Mouse (Mus musculus) limb, embryonic 11.5 days (tissue): ENCODE results near the gene Zdhhc22. TPM values are rescaled to one million over a fixed set of nuclear protein-coding genes. Genes with fewer than 3 reads are reported as not detected.

ENCODE experiments used
- ATAC-seq: fragments of 200-750 bp; cut with Nextera tagmentation; 2 replicates; pipeline ENCODE4 v1.8.0; 2017; ENCODE audit warnings: low read depth; ENCODE audit not compliant: insufficient number of reproducible peaks, low FRiP score, low TSS enrichment
- DNase-seq: peaks from one replicate; pipeline ENCODE4 v3.0.0-alpha.2; 2015; ENCODE audit warnings: low spot score
- H3K27ac ChIP-seq: fragments of 300-500 bp; sonication (generic); replicated peaks from 2 replicates; pipeline ENCODE4 v1.5.1; 2014; ENCODE audit warnings: low read depth, mild to moderate bottlenecking, low read length
- H3K27me3 ChIP-seq: fragments of 300-500 bp; sonication (generic); 2 replicates; pipeline ENCODE4 v1.6.1; 2014; ENCODE audit warnings: mild to moderate bottlenecking, low read length, mixed read lengths; ENCODE audit not compliant: control insufficient read depth, insufficient read depth
- H3K36me3 ChIP-seq: fragments of 300-500 bp; sonication (generic); 2 replicates; pipeline ENCODE4 v1.6.1; 2014; ENCODE audit warnings: mild to moderate bottlenecking, low read length, moderate library complexity, mixed read lengths; ENCODE audit not compliant: control insufficient read depth, insufficient read depth
- H3K4me1 ChIP-seq: fragments of 300-500 bp; sonication (generic); 2 replicates; pipeline ENCODE4 v1.6.1; 2014; ENCODE audit warnings: low read length, mixed read lengths; ENCODE audit not compliant: control insufficient read depth, insufficient read depth
- H3K4me2 ChIP-seq: fragments of 300-500 bp; sonication (generic); 2 replicates; pipeline ENCODE4 v1.6.1; 2014; ENCODE audit warnings: low read depth, mild to moderate bottlenecking, moderate library complexity; ENCODE audit not compliant: severe bottlenecking
- H3K4me3 ChIP-seq: fragments of 300-500 bp; sonication (generic); 2 replicates; pipeline ENCODE4 v1.5.1; 2014; ENCODE audit warnings: low read depth, low read length
- H3K9ac ChIP-seq: fragments of 300-500 bp; sonication (generic); 2 replicates; pipeline ENCODE4 v1.6.1; 2014; ENCODE audit warnings: mild to moderate bottlenecking, low read length
- H3K9me3 ChIP-seq: fragments of 300-500 bp; sonication (generic); 2 replicates; pipeline ENCODE4 v1.6.1; 2016; ENCODE audit warnings: low read length; ENCODE audit not compliant: control insufficient read depth
- WGBS: fragments of 180-500 bp; shearing (Covaris S2); extraction: QIAGEN DNeasy Blood & Tissue Kit; methylation state at CpG from one replicate; pipeline ENCODE4 v1.1.7; 2014; 5-methylcytosine and 5-hydroxymethylcytosine counted together
- polyA plus RNA-seq: library from polyadenylated mRNA; unstranded; fragments of >200 nt; fragmentation: Nextera tagmentation; extraction: Ambion mirVana; gene quantifications from 2 replicates; pipeline ENCODE4 v1.2.1, GENCODE M21; 2014

Zdhhc22 gene
- polyA plus RNA-seq, 1 experiment from 2014 or later, result 0.05 TPM

DNA sequence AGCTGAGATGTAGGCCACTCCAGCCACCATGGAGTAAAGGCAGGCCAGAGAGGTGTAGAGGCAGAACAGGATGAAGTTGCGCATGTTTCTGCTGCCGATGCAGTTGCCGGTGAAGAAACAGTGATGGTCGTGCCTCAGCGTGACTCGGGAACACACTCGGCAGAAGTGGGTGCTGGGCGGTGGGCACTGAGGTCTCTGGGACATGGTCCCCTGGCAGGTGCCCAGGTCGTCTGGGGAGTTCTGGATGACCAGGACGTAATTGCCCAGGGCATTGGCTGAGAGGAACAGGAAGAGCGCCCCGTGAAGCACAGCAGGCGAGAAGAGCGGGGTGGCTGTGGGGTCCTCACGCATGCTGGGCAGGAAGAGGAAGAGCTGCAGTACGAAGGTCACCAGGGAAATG, 2.0 kb downstream of the Zdhhc22 start:
- Histone ChIP-seq H3K36me3 (no peaks in the 10 kb centered on the region), H3K27me3 (peaks cover 61% of the 10 kb centered on the region), H3K27ac (no peak overlapping the region), H3K4me1 (no peaks in the 10 kb centered on the region), H3K4me2 (no peak overlapping the region), H3K4me3 (no peak overlapping the region), H3K9me3 (no peaks in the 10 kb centered on the region), H3K9ac (no peak overlapping the region)
- no peak for DNase-seq
- WGBS, result 40% methylated on average over 16 of the region's 16 CpGs
- no peak for ATAC-seq

DNA sequence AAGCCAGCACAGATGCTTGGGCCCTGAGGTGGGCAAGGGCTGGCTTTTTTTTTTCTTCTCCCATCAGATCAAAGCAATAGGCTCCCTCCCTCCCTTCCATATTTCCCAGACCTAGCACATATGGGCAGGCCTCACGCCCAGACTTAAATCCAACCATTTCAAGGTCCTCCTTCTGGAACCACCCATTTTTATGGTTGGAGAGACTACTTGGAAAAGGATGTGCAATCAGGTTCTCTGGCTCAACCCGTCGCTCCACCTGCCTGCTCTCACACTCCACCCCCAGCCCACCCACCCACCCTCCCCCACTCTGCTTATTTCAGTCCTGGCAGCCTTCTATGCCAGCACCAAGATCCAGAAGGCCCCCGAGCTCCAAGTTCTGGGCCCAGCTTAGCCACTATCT, 3.7 kb downstream of the Zdhhc22 start:
- no peaks in the 10 kb centered on the region for H3K4me1 ChIP-seq
- DNase-seq (no peak), ATAC-seq (no peak)
- WGBS, result 79% methylated on average over 4 of the region's 4 CpGs
- H3K27me3 ChIP-seq, result peaks cover 60% of the 10 kb centered on the region
- no peak overlapping the region for H3K4me2 ChIP-seq
- H3K9ac ChIP-seq, result no peak overlapping the region
- no peak overlapping the region for H3K4me3 ChIP-seq
- H3K27ac ChIP-seq, result no peak overlapping the region
- no peaks in the 10 kb centered on the region for H3K9me3 ChIP-seq
- H3K36me3 ChIP-seq, result no peaks in the 10 kb centered on the region

DNA sequence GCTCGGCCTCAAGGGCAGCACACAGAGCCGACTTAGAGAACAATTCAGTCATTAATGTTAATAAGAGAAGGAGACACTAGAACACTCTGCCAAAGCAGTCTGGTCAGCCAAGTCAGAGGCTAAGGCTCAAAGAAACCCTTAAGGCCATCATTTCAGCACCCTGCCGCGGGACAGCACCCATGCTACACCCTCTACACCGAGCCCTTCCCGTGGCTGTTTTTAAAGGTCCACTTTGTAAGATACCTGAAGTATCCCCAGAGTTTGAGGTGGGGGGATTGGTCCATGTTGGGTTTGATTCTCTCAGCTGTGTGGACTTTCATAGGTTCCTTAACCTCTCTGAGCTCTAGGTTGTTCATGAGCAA, 6.1 kb downstream of the Zdhhc22 start:
- no peak for ATAC-seq
- H3K9me3 ChIP-seq, result no peaks in the 10 kb centered on the region
- no peak overlapping the region for H3K4me3 ChIP-seq

DNA sequence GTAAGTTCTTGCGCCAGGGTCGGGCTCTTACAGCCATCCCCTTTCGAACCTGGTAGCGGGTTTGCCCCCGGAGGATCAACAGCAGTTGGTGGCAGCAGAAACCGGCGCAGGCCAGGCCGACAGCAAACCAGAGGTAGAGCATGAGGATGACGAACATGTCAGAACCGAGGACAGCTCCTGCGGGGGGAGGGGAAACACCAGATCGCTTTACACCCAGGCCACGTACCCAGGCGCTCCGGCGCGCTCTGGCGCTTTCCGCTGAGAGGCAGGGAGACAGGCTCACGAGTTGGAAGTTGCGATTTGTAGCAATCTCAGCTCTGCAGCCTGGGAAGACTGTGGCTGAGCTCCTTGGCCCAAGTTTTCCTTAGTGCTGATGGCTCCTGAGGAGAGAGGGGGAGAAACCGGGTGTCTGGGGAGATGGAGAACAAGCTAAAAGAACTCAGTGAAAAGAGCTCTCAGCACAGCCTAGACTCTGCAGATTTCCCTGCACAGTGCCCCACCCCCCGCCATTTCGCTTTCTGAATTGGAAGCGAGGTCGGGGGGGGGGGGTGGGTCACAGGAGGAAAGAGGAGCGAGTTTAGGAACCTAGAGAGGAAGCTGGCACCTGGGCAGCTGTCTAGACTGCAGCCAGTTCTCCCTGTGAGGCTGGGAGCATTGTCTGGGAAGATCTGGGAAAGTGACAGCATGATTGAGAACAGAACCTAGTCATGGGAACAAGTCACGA, 6.6 kb downstream of the Zdhhc22 start:
- H3K4me1 ChIP-seq, result no peaks in the 10 kb centered on the region
- H3K9ac ChIP-seq, result no peak overlapping the region
- 3% methylated on average over 28 of the region's 28 CpGs for WGBS
- H3K4me2 ChIP-seq, result peak overlapping the region; percentile 4; the same call in 1 of the 2 replicates
- H3K4me3 ChIP-seq, result no peak overlapping the region
- no peaks in the 10 kb centered on the region for H3K9me3 ChIP-seq
- no peaks in the 10 kb centered on the region for H3K36me3 ChIP-seq
- peak; percentile 89 for DNase-seq
- ATAC-seq, result peak; percentile 63; the same call in 1 of the 2 replicates
- no peak overlapping the region for H3K27ac ChIP-seq
- peaks cover 30% of the 10 kb centered on the region for H3K27me3 ChIP-seq

More for the DNA sequence above, 6.1 kb downstream of the Zdhhc22 start:
- no peak overlapping the region for H3K27ac ChIP-seq
- H3K9ac ChIP-seq, result no peak overlapping the region
- peak; percentile 80 for DNase-seq
- no peaks in the 10 kb centered on the region for H3K4me1 ChIP-seq
- peaks cover 36% of the 10 kb centered on the region for H3K27me3 ChIP-seq
- H3K36me3 ChIP-seq, result no peaks in the 10 kb centered on the region
- no peak overlapping the region for H3K4me2 ChIP-seq
- 8% methylated on average over 6 of the region's 6 CpGs for WGBS

DNA sequence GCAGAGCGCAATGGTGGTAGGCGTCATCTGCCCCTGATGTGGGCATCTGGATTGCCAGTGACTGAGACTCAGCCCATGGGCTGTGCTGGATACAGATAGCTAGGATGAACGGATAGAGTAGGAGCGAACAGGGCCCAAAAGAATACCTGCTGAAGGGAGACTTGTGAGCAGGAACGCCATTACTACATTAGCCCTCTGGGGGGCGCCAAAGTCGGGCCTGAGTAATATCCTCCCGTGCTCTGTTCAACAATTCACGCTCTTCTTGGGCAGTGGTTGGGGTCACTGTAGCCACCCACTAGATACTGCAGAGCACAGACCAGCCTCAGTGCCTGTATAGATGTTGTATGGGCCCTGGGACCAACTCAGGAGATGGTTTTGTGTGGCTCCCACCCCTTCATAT, 9.1 kb downstream of the Zdhhc22 start:
- Histone ChIP-seq H3K27me3 (peaks cover 20% of the 10 kb centered on the region), H3K4me1 (no peaks in the 10 kb centered on the region), H3K4me2 (no peak overlapping the region)

DNA sequence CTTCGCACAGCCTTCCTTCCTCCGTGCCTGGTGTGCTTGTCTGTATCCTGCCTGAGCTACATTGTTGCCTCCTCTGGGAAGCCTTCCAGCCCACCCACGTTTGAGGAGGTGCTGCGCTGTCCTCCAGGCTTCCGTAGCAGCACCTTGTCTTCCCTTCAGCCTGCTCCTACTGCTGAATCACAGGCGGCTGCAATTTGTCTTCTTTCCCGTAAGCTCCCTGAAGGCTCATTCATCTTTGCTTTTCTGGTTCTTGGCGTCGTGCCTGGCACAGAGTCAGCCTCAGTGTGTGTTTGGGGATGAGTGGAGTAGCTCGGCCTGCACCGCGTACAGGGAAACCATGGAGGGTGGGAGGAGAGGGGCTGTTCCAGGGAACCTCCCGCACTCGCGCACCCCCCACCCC, 12.4 kb downstream of the Zdhhc22 start:
- Histone ChIP-seq H3K4me2 (no peak overlapping the region), H3K4me1 (peaks cover 5% of the 10 kb centered on the region; the same call in 1 of the 2 replicates), H3K36me3 (no peaks in the 10 kb centered on the region), H3K9me3 (no peaks in the 10 kb centered on the region), H3K27ac (no peak overlapping the region), H3K4me3 (no peak overlapping the region), H3K9ac (no peak overlapping the region), H3K27me3 (peaks cover 7% of the 10 kb centered on the region; the same call in 1 of the 2 replicates)
- no peak for DNase-seq
- 19% methylated on average over 15 of the region's 15 CpGs for WGBS
- no peak for ATAC-seq

More for the DNA sequence above, 9.1 kb downstream of the Zdhhc22 start:
- Histone ChIP-seq H3K9ac (no peak overlapping the region), H3K27ac (no peak overlapping the region), H3K36me3 (no peaks in the 10 kb centered on the region), H3K9me3 (no peaks in the 10 kb centered on the region), H3K4me3 (no peak overlapping the region)
- no peak for ATAC-seq
- no peak for DNase-seq
- 22% methylated on average over 9 of the region's 9 CpGs for WGBS

DNA sequence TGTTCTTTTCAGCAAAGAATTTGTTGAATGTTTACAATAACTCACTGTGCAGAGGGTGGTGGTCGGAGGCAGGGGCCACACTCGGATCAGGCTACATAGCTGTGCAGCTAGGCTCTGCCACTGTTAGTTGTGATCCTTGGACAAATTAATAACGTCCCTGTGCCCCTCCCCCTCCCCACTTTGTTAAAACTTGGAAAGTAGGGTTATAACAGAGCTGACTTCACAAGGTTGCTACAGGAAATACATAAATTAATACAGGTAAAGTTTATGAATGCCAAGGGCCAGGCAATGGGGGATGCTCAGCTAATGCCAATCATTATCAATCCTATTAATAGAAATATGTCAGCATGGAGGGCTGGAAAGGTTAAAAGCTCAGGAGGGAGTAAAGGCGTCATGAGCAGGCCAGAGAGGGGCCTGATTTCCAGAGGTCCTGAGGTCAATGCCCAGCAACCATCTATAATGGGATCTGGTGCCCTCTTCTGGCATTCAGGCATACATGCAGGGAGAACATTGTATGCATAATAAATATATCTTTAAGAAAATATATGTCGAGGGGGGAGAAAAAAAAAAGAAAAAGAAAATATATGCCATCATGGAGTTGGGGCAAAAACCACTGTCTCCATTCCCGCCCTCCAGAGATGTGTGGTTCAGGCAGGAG, 13.6 kb downstream of the Zdhhc22 start:
- Histone ChIP-seq H3K4me1 (peaks cover 5% of the 10 kb centered on the region; the same call in 1 of the 2 replicates), H3K4me3 (no peak overlapping the region), H3K9me3 (no peaks in the 10 kb centered on the region), H3K36me3 (no peaks in the 10 kb centered on the region), H3K27me3 (0 out of 2 replicates have a peak, but pooled peaks cover 6% of the 10 kb centered on the region), H3K27ac (no peak overlapping the region), H3K4me2 (no peak overlapping the region), H3K9ac (no peak overlapping the region)
- DNase-seq (no peak), ATAC-seq (no peak)
- whole genome bisulfite sequencing, result 62% methylated on average over 6 of the region's 6 CpGs

DNA sequence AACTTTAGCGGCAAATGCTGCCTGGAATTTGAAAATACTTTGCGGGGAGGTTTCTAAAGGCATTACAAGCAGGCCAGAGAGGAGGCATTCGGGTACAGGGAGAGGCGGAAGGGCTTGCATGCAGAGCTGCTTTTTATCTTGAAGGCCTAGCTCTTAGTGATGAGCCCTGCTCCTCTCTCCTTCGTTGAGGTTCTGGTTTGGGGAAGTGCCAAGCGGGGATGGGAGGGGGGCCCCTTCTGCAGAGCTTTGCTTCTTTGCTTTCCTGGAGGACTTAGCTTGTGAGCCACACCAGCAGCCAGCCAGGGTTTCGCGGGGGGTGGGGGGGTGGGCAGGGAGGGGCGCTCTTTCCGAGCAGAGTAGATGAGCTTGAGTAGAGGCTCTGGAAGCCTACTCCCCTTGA, 14.5 kb downstream of the Zdhhc22 start:
- H3K27me3 ChIP-seq, result 0 out of 2 replicates have a peak, but pooled peaks cover 6% of the 10 kb centered on the region
- H3K4me3 ChIP-seq, result no peak overlapping the region
- H3K36me3 ChIP-seq, result no peaks in the 10 kb centered on the region
- H3K4me2 ChIP-seq, result no peak overlapping the region
- DNase-seq (no peak), ATAC-seq (no peak)
- no peak overlapping the region for H3K9ac ChIP-seq
- WGBS, result 62% methylated on average over 10 of the region's 10 CpGs
- peaks cover 5% of the 10 kb centered on the region; the same call in 1 of the 2 replicates for H3K4me1 ChIP-seq
- H3K9me3 ChIP-seq, result no peaks in the 10 kb centered on the region
- H3K27ac ChIP-seq, result no peak overlapping the region
